Mouse (Mus musculus) liver, embryonic 15.5 days (tissue): ENCODE results near the gene Ltn1. TPM values are rescaled to one million over a fixed set of nuclear protein-coding genes. Genes with fewer than 3 reads are reported as not detected.

Experiments
- ATAC-seq: fragments of 200-750 bp; cut with Nextera tagmentation; 2 replicates; pipeline ENCODE4 v1.8.0; 2017; ENCODE audit warnings: moderate number of reproducible peaks, mild to moderate bottlenecking, moderate library complexity; ENCODE audit not compliant: insufficient read depth
- H3K27ac ChIP-seq: fragments of 300-500 bp; sonication (generic); replicated peaks from 2 replicates; pipeline ENCODE4 v1.5.1; 2015; ENCODE audit warnings: mild to moderate bottlenecking, inconsistent platforms
- H3K27me3 ChIP-seq: fragments of 300-500 bp; sonication (generic); 2 replicates; pipeline ENCODE4 v1.6.1; 2015; ENCODE audit warnings: mild to moderate bottlenecking, inconsistent platforms
- H3K36me3 ChIP-seq: fragments of 300-500 bp; sonication (generic); replicated peaks from 2 replicates; pipeline ENCODE4 v1.6.1; 2015; ENCODE audit warnings: moderate library complexity, mild to moderate bottlenecking, inconsistent platforms
- H3K4me1 ChIP-seq: fragments of 300-500 bp; sonication (generic); replicated peaks from 2 replicates; pipeline ENCODE4 v1.6.1; 2015; ENCODE audit warnings: inconsistent platforms
- H3K4me2 ChIP-seq: fragments of 300-500 bp; sonication (generic); 2 replicates; pipeline ENCODE4 v1.6.1; 2015; ENCODE audit warnings: moderate library complexity, mild to moderate bottlenecking, inconsistent platforms
- H3K4me3 ChIP-seq: fragments of 300-500 bp; sonication (generic); replicated peaks from 2 replicates; pipeline ENCODE4 v1.5.1; 2015; ENCODE audit warnings: mild to moderate bottlenecking, inconsistent platforms
- H3K9ac ChIP-seq: fragments of 300-500 bp; sonication (generic); 2 replicates; pipeline ENCODE4 v1.6.1; 2015; ENCODE audit warnings: moderate library complexity, mild to moderate bottlenecking, inconsistent platforms
- H3K9me3 ChIP-seq: fragments of 300-500 bp; sonication (generic); replicated peaks from 2 replicates; pipeline ENCODE4 v1.6.1; 2016; ENCODE audit warnings: inconsistent platforms
- WGBS: fragments of 180-500 bp; shearing (Covaris S2); methylation state at CpG from one replicate; pipeline ENCODE4 v1.1.7; 2015; ENCODE audit warnings: mixed read lengths; ENCODE audit not compliant: insufficient replicate concordance; 5-methylcytosine and 5-hydroxymethylcytosine counted together
- polyA plus RNA-seq: library from polyadenylated mRNA; unstranded; fragments of >200 nt; fragmentation: Nextera tagmentation; extraction: Ambion mirVana; gene quantifications from 2 replicates; pipeline ENCODE4 v1.2.1, GENCODE M21; 2015

Gene Ltn1
- polyA plus RNA-seq, 1 experiment from 2014 or later, result 10.2 TPM

DNA sequence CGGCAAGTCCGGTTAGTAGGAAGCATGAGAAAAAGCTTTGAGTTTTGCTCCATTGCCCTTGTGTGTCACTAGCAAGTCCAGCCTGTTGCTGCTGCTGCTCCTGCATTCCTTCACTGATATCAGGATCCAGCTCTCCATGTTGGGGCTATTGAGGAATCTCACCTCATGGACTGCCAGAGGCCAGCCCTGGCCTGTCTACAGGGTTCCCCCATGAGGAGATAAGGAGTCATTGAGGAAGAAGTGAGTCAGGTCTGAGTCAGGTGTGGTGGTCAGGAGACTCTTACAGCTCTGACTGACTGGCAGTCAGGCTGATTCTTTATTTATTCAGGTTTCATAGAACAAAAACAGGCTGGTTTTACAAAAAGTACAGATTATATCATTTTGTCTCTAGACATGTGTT is 84.3 kb downstream of the Ltn1 start:
- H3K9ac ChIP-seq, result no peak overlapping the region
- H3K36me3 ChIP-seq, result no peaks in the 10 kb centered on the region
- no peak overlapping the region for H3K4me2 ChIP-seq
- 85% methylated on average over 2 of the region's 2 CpGs for WGBS
- 0 out of 2 replicates have a peak, but pooled peaks cover 4% of the 10 kb centered on the region for H3K27me3 ChIP-seq
- H3K4me3 ChIP-seq, result no peak overlapping the region
- no peak overlapping the region for H3K27ac ChIP-seq
- no peaks in the 10 kb centered on the region for H3K9me3 ChIP-seq
- H3K4me1 ChIP-seq, result no peaks in the 10 kb centered on the region
- ATAC-seq, result no peak

DNA sequence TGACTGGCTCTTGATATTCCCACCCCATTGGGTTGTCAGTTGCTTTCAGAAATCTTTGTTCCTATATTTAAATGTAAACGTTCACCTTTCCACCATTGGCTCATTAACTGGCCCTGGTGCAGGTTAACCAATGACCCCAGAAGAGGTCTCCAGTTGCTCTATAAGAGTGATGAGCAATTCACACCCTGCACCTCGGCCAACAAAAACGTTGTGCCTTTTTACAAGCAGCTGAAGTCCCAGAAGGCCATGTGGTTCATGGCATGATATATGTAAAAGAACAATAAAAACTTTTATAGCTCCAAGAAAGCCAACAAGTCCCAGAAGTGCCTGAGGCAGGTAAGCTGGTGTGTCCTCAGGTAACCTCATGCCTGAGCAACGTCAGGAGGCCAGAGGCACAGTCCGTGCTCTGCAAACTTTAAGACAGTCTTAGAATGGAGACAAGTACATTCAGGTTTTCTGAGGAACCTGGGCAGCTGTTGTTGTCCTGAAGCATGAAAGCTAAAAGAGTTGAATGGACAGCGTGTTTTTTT is 91.3 kb downstream of the Ltn1 start:
- H3K4me2 ChIP-seq, result no peak overlapping the region
- H3K9me3 ChIP-seq, result no peaks in the 10 kb centered on the region
- no peak overlapping the region for H3K27ac ChIP-seq
- ATAC-seq, result no peak
- no peak overlapping the region for H3K9ac ChIP-seq
- H3K27me3 ChIP-seq, result no peaks in the 10 kb centered on the region
- H3K4me1 ChIP-seq, result no peaks in the 10 kb centered on the region
- no peaks in the 10 kb centered on the region for H3K36me3 ChIP-seq
- no peak overlapping the region for H3K4me3 ChIP-seq
- 57% methylated on average over 6 of the region's 6 CpGs for WGBS

DNA sequence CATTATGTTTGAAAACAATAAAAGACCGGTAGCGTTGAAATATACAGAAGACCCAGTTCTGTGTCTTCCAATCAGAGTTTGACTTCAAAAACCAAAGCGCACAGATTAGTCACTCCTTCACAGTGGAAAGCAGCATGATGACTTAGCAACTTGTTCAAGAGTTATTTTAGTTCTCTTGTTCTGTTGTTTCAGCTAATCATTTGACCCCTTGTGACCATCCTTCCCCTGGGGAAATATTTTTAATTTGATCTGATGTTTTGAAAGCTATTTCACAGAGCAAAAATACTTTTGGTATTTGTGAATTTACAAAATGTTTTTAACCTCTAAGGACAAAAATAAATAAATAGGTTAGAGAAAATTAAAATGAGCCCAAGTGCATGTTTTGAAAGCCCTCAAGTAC is 97.7 kb downstream of the Ltn1 start:
- no peaks in the 10 kb centered on the region for H3K36me3 ChIP-seq
- WGBS, result 67% methylated on average over 3 of the region's 3 CpGs
- no peaks in the 10 kb centered on the region for H3K27me3 ChIP-seq
- no peak overlapping the region for H3K4me3 ChIP-seq
- ATAC-seq, result no peak
- H3K4me1 ChIP-seq, result no peaks in the 10 kb centered on the region
- H3K9me3 ChIP-seq, result no peaks in the 10 kb centered on the region
- H3K4me2 ChIP-seq, result no peak overlapping the region
- no peak overlapping the region for H3K27ac ChIP-seq
- no peak overlapping the region for H3K9ac ChIP-seq

DNA sequence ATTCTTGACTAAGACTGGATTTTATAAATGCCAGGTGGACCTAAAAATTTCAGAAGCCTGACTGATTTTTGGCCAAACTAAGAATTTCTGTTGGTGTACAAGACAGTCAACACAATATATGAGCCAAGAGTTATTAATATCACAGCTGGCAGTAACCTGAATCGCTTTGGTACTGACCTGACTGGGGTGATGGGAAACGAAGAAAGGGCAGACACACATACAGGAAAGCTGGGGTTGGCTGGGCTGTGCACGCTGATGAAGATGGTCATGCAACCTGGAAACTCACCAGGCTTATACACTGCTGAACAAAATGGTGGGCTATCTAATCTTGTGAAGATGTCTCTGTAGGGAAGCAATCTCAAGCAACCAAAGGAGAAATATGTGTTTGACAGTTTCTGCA is 102.4 kb downstream of the Ltn1 start:
- no peak overlapping the region for H3K4me2 ChIP-seq
- H3K9me3 ChIP-seq, result no peaks in the 10 kb centered on the region
- no peaks in the 10 kb centered on the region for H3K4me1 ChIP-seq
- H3K27ac ChIP-seq, result no peak overlapping the region
- H3K9ac ChIP-seq, result no peak overlapping the region
- H3K27me3 ChIP-seq, result no peaks in the 10 kb centered on the region
- no peak for ATAC-seq
- no peak overlapping the region for H3K4me3 ChIP-seq
- H3K36me3 ChIP-seq, result no peaks in the 10 kb centered on the region
- WGBS, result 68% methylated on average over 3 of the region's 3 CpGs

Other genes with a start within 250 kb of the Ltn1 start
- 5.7 and 6.0 TPM in 2 replicates for gene N6amt1, start 78.4 kb downstream of the Ltn1 start, polyA plus RNA-seq
- 3.9 and 4.2 TPM in 2 replicates for gene Rwdd2b, start 8.0 kb upstream of the Ltn1 start, polyA plus RNA-seq
- 15.3 and 16.6 TPM in 2 replicates for gene Usp16, start 22.1 kb upstream of the Ltn1 start, polyA plus RNA-seq
- gene Cct8, start 63.3 kb upstream of the Ltn1 start, polyA plus RNA-seq, result 208 and 220 TPM in 2 replicates
- gene Map3k7cl, start 120.7 kb upstream of the Ltn1 start, polyA plus RNA-seq, result not detected in 2 replicates